In the genomic region with DNA sequence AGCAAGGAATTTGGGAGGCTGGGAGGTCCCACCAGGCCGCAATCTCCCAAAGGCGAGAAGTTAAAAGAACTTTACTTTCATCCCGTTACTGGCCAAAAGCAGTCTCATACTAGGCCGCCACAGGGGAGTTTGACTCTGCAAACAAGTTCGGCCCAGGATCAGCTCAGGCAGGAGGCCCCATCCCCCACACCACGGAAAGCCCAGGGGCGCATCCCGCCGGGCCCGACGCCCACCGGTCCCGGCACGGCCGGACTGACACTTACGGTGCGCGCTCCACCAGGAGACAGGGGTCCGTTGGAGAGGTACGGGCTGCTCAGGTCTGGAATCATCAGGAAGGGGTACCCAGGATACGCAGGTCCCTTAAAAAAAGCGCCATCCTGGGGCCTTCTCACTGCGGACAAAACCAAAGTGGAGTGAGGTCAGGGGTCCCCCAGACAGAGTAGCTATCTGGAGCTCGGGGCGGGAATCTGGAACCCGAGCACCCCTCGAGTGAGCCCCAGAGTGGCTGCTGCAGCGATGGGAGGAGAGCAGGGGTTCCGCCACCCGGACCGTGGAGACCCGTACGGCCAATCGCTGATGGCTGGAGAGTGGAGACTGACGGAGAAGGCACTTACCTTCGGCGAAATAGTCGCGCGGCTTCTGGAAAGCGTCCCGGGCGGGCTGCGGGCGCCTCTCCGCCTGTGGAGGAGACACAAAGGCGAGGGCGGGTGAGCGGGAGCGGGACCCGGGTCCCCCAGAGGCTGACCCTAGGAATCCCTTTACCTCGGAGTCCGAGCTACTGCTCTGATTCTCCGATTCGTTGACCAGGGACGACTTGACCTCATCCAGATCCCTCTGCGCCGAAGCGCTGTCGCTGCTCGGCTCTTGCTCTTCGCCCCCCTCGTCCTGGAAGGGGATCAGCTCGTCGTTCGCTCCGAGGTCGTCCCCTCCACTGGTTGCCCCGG, we compare ENCODE assay signal across 8 mouse cellular contexts. TPM values are rescaled to one million over a fixed set of nuclear protein-coding genes. Genes with fewer than 3 reads are reported as not detected.
A peak's percentile ranks its signal among the peaks of the same experiment; 100 is the strongest.
DNase-seq lines count a peak whose midpoint lies in the region; ATAC-seq and TF ChIP-seq lines count a peak whose summit lies in the region.

No protein-coding gene starts in this region.

- H3K4me3 ChIP-seq in heart, adult 2 months: peak overlapping the region; percentile 91
- peak overlapping the region; percentile 69 for H3K4me3 ChIP-seq in lung, embryonic 14.5 days (ENCODE audit: low read depth, low read length)

- H3K79me2 ChIP-seq in heart, adult 2 months (replicated peaks; ENCODE audit: control insufficient read depth, insufficient read depth, low read length): no peaks in the 10 kb centered on the region

- no peaks in the 10 kb centered on the region for H3K36me3 ChIP-seq in heart, adult 2 months (ENCODE audit: control insufficient read depth, insufficient read depth, low read length)
- peaks cover 19% of the 10 kb centered on the region for H3K36me3 ChIP-seq in lung, embryonic 14.5 days (ENCODE audit: insufficient read depth)

- 3% methylated on average over 67 of the region's 69 CpGs for WGBS in heart, adult 2 months
- WGBS in lung, embryonic 14.5 days: under 1% methylated on average over 57 of the region's 69 CpGs

- peak; percentile 30 to 68 for DNase-seq in urinary bladder, adult 18-20 months (ENCODE audit: low spot score in 2 of 2)
- DNase-seq in urinary bladder, postnatal 10 days (ENCODE audit: low spot score): no peak
- DNase-seq in embryo, embryonic 11 days: peak; percentile 75
- DNase-seq in heart, adult 2 months: peak; percentile 52 to 72
- DNase-seq in kidney, adult 18-20 months: peak; percentile 61
- peak; percentile 72 for DNase-seq in lung, embryonic 14.5 days
- DNase-seq in ovary, adult 18-20 months (ENCODE audit: low spot score): peak; percentile 10
- peak; percentile 50 to 54 for DNase-seq in urinary bladder, postnatal 36 days (ENCODE audit: low spot score in 2 of 2)

- intact Hi-C loops in heart, adult 2 months (cut with DNase I): loop anchor here (2.0 kb wide), 3 partner anchors 43 to 151 kb away; no protein-coding TSS in a partner anchor

- TF ChIP-seq EP300 in heart, adult 2 months (IDR thresholded peaks at IDR 0.05; ENCODE audit: insufficient read depth, low read depth, low read length): no peak

- no peak for TF ChIP-seq POLR2A in heart, adult 2 months (IDR thresholded peaks at IDR 0.05; ENCODE audit: insufficient read depth, low read depth, low read length)

- H3K9me3 ChIP-seq in lung, embryonic 14.5 days (ENCODE audit: low read depth, low read length): no peaks in the 10 kb centered on the region

- no peaks in the 10 kb centered on the region for H3K27me3 ChIP-seq in heart, adult 2 months (ENCODE audit: control insufficient read depth, insufficient read depth, low read length)
- no peaks in the 10 kb centered on the region for H3K27me3 ChIP-seq in lung, embryonic 14.5 days (ENCODE audit: insufficient read depth, low read length)

- peak overlapping the region; percentile 81 for H3K9ac ChIP-seq in heart, adult 2 months (ENCODE audit: low read depth, low read length)
- peak overlapping the region; percentile 89 for H3K9ac ChIP-seq in lung, embryonic 14.5 days

- H3K4me2 ChIP-seq in lung, embryonic 14.5 days: peak overlapping the region; percentile 68

- no peak for TF ChIP-seq CTCF in heart, adult 2 months (IDR thresholded peaks at IDR 0.05)
- no peak for TF ChIP-seq CTCF in lung, embryonic 14.5 days (IDR thresholded peaks at IDR 0.05; ENCODE audit: low read depth)

- peak overlapping the region; percentile 83 for H3K27ac ChIP-seq in heart, adult 2 months
- H3K27ac ChIP-seq in lung, embryonic 14.5 days (ENCODE audit: low read depth): peak overlapping the region; percentile 95

- H3K4me1 ChIP-seq in heart, adult 2 months (ENCODE audit: control insufficient read depth, insufficient read depth, low read length): peaks cover 2% of the 10 kb centered on the region
- H3K4me1 ChIP-seq in lung, embryonic 14.5 days (ENCODE audit: insufficient read depth): peaks cover 9% of the 10 kb centered on the region

- peak; percentile 18 for ATAC-seq in lung, embryonic 14.5 days (ENCODE audit: insufficient read depth)

RNA-seq across cellular contexts. Expression of gene Tcf7l1, which starts 0.8 kb away (rescaled TPM):
- total RNA-seq in heart, adult 2 months (2021): 10 to 100 TPM in 1 of 2 experiments, 1 to 10 TPM in 1; 8.8 to 10.0 TPM
- polyA plus RNA-seq in heart, adult 2 months (2012; rRNA removed): 10.6 and 17.7 TPM in 2 replicates
- polyA plus RNA-seq in lung, embryonic 14.5 days (2014; fragmentation: Nextera tagmentation; extraction: Ambion mirVana): 38.3 and 41.1 TPM in 2 replicates
